In genomic region chr5:120594485-120594884, GRCm38 (mm10) we compare ENCODE assay signal across 29 mouse cellular contexts. TPM values are rescaled to one million over a fixed set of nuclear protein-coding genes. Genes with fewer than 3 reads are reported as not detected.
DNase-seq lines count a peak whose midpoint lies in the region; ATAC-seq and TF ChIP-seq lines count a peak whose summit lies in the region.
"Had no signal": no experiment of that assay in that cellular context is flagged by ENCODE, and none has a peak within 500 bp of the region (broad histone marks: within the 10 kb centered on the region; RNA-seq: fewer than 3 reads in every experiment).

No protein-coding gene starts in this region.

- H3K27ac ChIP-seq in kidney, adult 2 months (ENCODE audit: insufficient read depth, low read depth, low read length), result no peak overlapping the region; the same call in 1 of the 2 replicates
- no peak overlapping the region for H3K27ac ChIP-seq in kidney, embryonic 15.5 days
- H3K27ac ChIP-seq in ES-E14 (ENCODE audit: insufficient read depth, low read depth, low read length, poor library complexity, severe bottlenecking), result no peak overlapping the region
- H3K27ac ChIP-seq in kidney, postnatal 0 days, result no peak overlapping the region
- H3K27ac ChIP-seq: forebrain, embryonic 10.5 days; forebrain, embryonic 13.5 days; heart, adult 2 months; heart, embryonic 10.5 days; heart, embryonic 13.5 days; hindbrain, embryonic 14.5 days had no signal

- no peak overlapping the region for H3K4me2 ChIP-seq in kidney, embryonic 15.5 days
- H3K4me2 ChIP-seq in kidney, postnatal 0 days (ENCODE audit: low read length), result no peak overlapping the region
- H3K4me2 ChIP-seq: forebrain, embryonic 13.5 days; heart, embryonic 13.5 days; hindbrain, embryonic 14.5 days had no signal

- no peaks in the 10 kb centered on the region for H3K9me3 ChIP-seq in kidney, embryonic 15.5 days (replicated peaks)
- H3K9me3 ChIP-seq in ES-E14 (ENCODE audit: control insufficient read depth, insufficient read depth, low read depth, low read length), result no peaks in the 10 kb centered on the region
- H3K9me3 ChIP-seq in kidney, postnatal 0 days (replicated peaks; ENCODE audit: low read length), result no peaks in the 10 kb centered on the region
- H3K9me3 ChIP-seq: forebrain, embryonic 13.5 days; heart, embryonic 10.5 days had no signal

- peak; percentile 84 for DNase-seq in kidney, adult 2 months
- no peak for DNase-seq in ES-E14 (ENCODE audit: low read depth, low spot score)
- DNase-seq in kidney, postnatal 0 days (ENCODE audit: low spot score), result no peak
- peak; percentile 52 to 77 for DNase-seq in kidney, postnatal 36 days
- no peak for DNase-seq in left cerebral cortex, adult 9 months (ENCODE audit: low spot score in 2 of 2)
- DNase-seq: adrenal gland, adult 8-10 months; adrenal gland, postnatal 36 days; cerebellum, adult 18-20 months; cerebellum, adult 9-10 months; cerebellum, postnatal 14 days; gastrocnemius, postnatal 10 days; gastrocnemius, postnatal 36 days; heart, adult 2 months; heart, postnatal 14 days; heart, postnatal 4 days had no signal

- ATAC-seq in kidney, embryonic 15.5 days (replicated peaks; ENCODE audit: low FRiP score), result no peak
- peak; percentile 68 for ATAC-seq in kidney, postnatal 0 days (replicated peaks; ENCODE audit: low FRiP score, low read depth)
- ATAC-seq: activated CD4-positive, CD25-positive, alpha-beta regulatory T cell, adult 4 months; CD4-positive, CD25-positive, alpha-beta regulatory T cell, adult 4 months; forebrain, embryonic 13.5 days; forebrain, embryonic 16.5 days had no signal

- no peaks in the 10 kb centered on the region for H3K27me3 ChIP-seq in kidney, adult 2 months (replicated peaks; ENCODE audit: control insufficient read depth, insufficient read depth, low read length)
- no peaks in the 10 kb centered on the region for H3K27me3 ChIP-seq in kidney, embryonic 15.5 days
- no peaks in the 10 kb centered on the region for H3K27me3 ChIP-seq in kidney, postnatal 0 days (ENCODE audit: insufficient read depth, low read length)
- H3K27me3 ChIP-seq: forebrain, embryonic 13.5 days had no signal

- WGBS in kidney, adult 2 months, result 70% methylated on average over 6 of the region's 6 CpGs
- 83% methylated on average over 6 of the region's 6 CpGs for WGBS in kidney, embryonic 15.5 days
- WGBS in kidney, postnatal 0 days, result 82% methylated on average over 6 of the region's 6 CpGs

- TF ChIP-seq CTCF in kidney, adult 2 months (conservative IDR thresholded peaks at IDR 0.05; ENCODE audit: insufficient read depth, insufficient read length, low read depth, low read length), result no peak
- no peak for TF ChIP-seq CTCF in kidney, postnatal 0 days (IDR thresholded peaks at IDR 0.05; ENCODE audit: low read depth)

- H3K36me3 ChIP-seq in kidney, adult 2 months (ENCODE audit: control insufficient read depth, insufficient read depth, low read length), result no peaks in the 10 kb centered on the region
- H3K36me3 ChIP-seq in kidney, embryonic 15.5 days, result no peaks in the 10 kb centered on the region
- no peaks in the 10 kb centered on the region for H3K36me3 ChIP-seq in ES-E14 (ENCODE audit: control insufficient read depth, insufficient read depth, low read length, poor library complexity, severe bottlenecking)
- H3K36me3 ChIP-seq in kidney, postnatal 0 days (ENCODE audit: insufficient read depth, low read length), result no peaks in the 10 kb centered on the region
- H3K36me3 ChIP-seq: forebrain, embryonic 10.5 days; heart, embryonic 10.5 days; heart, embryonic 13.5 days had no signal

- TF ChIP-seq POLR2A in kidney, adult 2 months (IDR thresholded peaks at IDR 0.05; ENCODE audit: low read depth, low read length), result no peak

- H3K9ac ChIP-seq in kidney, embryonic 15.5 days, result no peak overlapping the region
- no peak overlapping the region for H3K9ac ChIP-seq in ES-E14 (ENCODE audit: insufficient read depth, low read depth, low read length, poor library complexity, severe bottlenecking)
- no peak overlapping the region for H3K9ac ChIP-seq in kidney, postnatal 0 days (ENCODE audit: low read depth, low read length)
- H3K9ac ChIP-seq: forebrain, embryonic 13.5 days; heart, embryonic 13.5 days; hindbrain, embryonic 14.5 days had no signal

- in situ Hi-C loops in ES-E14 (cut with MboI; ENCODE audit: low sequenced_read_pairs in 2 of 2, unreplicated experiment in 2 of 2), result no loop called here

- no peaks in the 10 kb centered on the region for H3K4me1 ChIP-seq in kidney, adult 2 months (ENCODE audit: control insufficient read depth, insufficient read depth, low read length)
- no peaks in the 10 kb centered on the region for H3K4me1 ChIP-seq in kidney, embryonic 15.5 days
- H3K4me1 ChIP-seq in ES-E14 (ENCODE audit: control insufficient read depth in 2 of 2, insufficient read depth in 2 of 2, low read length in 2 of 2, poor library complexity in 1 of 2), result no peaks in the 10 kb centered on the region
- no peaks in the 10 kb centered on the region for H3K4me1 ChIP-seq in kidney, postnatal 0 days (replicated peaks; ENCODE audit: insufficient read depth, low read length)

- no peak overlapping the region for H3K4me3 ChIP-seq in kidney, adult 2 months (ENCODE audit: insufficient read depth, low read depth, low read length)
- H3K4me3 ChIP-seq in kidney, embryonic 15.5 days (replicated peaks), result no peak overlapping the region
- no peak overlapping the region for H3K4me3 ChIP-seq in ES-E14 (ENCODE audit: insufficient read depth in 1 of 2, low read depth in 1 of 2, low read length in 2 of 2, poor library complexity in 1 of 2, severe bottlenecking in 1 of 2)
- no peak overlapping the region for H3K4me3 ChIP-seq in kidney, postnatal 0 days (replicated peaks; ENCODE audit: low read depth, low read length)
- H3K4me3 ChIP-seq: forebrain, embryonic 10.5 days; forebrain, embryonic 13.5 days; heart, adult 2 months; heart, embryonic 10.5 days; heart, embryonic 13.5 days had no signal

TF ChIP-seq in ES-E14, 5 proteins besides CTCF, POLR2A, EP300 and RAD21:
- TF ChIP-seq ZNF384 (IDR thresholded peaks at IDR 0.05; ENCODE audit: low read depth, low read length), result peak; percentile 65; the same call in 1 of the 2 replicates
- no peak for TF ChIP-seq MAFK (IDR thresholded peaks at IDR 0.05; ENCODE audit: insufficient read depth, low read depth, low read length)

RNA-seq across cellular contexts. Expression of gene Iqcd, which starts 5.7 kb away (rescaled TPM):
- polyA plus RNA-seq in kidney, adult 2 months (2012; rRNA removed), result 2.1 and 2.5 TPM in 2 replicates
- polyA plus RNA-seq in kidney, embryonic 15.5 days (2015; fragmentation: Nextera tagmentation; extraction: Ambion mirVana), result 0.82 and 0.90 TPM in 2 replicates
- total RNA-seq in ES-E14 (2012; rRNA removed), result 0.16 TPM in 1 of 2 replicates, not detected in the other
- 1.1 and 1.4 TPM in 2 replicates for polyA plus RNA-seq in kidney, postnatal 0 days (2015; fragmentation: Nextera tagmentation; extraction: Ambion mirVana)
- total RNA-seq: gastrocnemius, adult 18-20 months; granulocyte monocyte progenitor cell, adult 5-6 weeks; heart, adult 2 months; heart, postnatal 4 days had no signal

RNA-seq across cellular contexts. Expression of gene Tpcn1, which starts 6.0 kb away (rescaled TPM):
- 200 and 216 TPM in 2 replicates for polyA plus RNA-seq in kidney, adult 2 months (2012; rRNA removed)
- 32.9 and 36.0 TPM in 2 replicates for polyA plus RNA-seq in kidney, embryonic 15.5 days (2015; fragmentation: Nextera tagmentation; extraction: Ambion mirVana)
- 14.2 and 14.9 TPM in 2 replicates for total RNA-seq in ES-E14 (2012; rRNA removed)
- polyA plus RNA-seq in kidney, postnatal 0 days (2015; fragmentation: Nextera tagmentation; extraction: Ambion mirVana), result 34.6 and 35.4 TPM in 2 replicates

RNA-seq across cellular contexts. Expression of gene Rita1, which starts 17.9 kb away (rescaled TPM):
- polyA plus RNA-seq in kidney, adult 2 months (2012; rRNA removed), result 25.2 and 32.1 TPM in 2 replicates
- polyA plus RNA-seq in kidney, embryonic 15.5 days (2015; fragmentation: Nextera tagmentation; extraction: Ambion mirVana), result 15.3 and 16.1 TPM in 2 replicates
- 20.6 and 23.7 TPM in 2 replicates for total RNA-seq in ES-E14 (2012; rRNA removed)
- 14.3 and 16.3 TPM in 2 replicates for polyA plus RNA-seq in kidney, postnatal 0 days (2015; fragmentation: Nextera tagmentation; extraction: Ambion mirVana)

RNA-seq across cellular contexts. Expression of gene Ddx54, which starts 18.1 kb away (rescaled TPM):
- 29.3 and 31.6 TPM in 2 replicates for polyA plus RNA-seq in kidney, adult 2 months (2012; rRNA removed)
- polyA plus RNA-seq in kidney, embryonic 15.5 days (2015; fragmentation: Nextera tagmentation; extraction: Ambion mirVana), result 47.2 and 52.2 TPM in 2 replicates
- 90.7 and 108 TPM in 2 replicates for total RNA-seq in ES-E14 (2012; rRNA removed)
- polyA plus RNA-seq in kidney, postnatal 0 days (2015; fragmentation: Nextera tagmentation; extraction: Ambion mirVana), result 34.8 and 38.6 TPM in 2 replicates

RNA-seq across cellular contexts. Expression of gene Cfap73, which starts 39.5 kb away (rescaled TPM):
- not detected in 2 replicates for polyA plus RNA-seq in kidney, adult 2 months (2012; rRNA removed)
- polyA plus RNA-seq in kidney, embryonic 15.5 days (2015; fragmentation: Nextera tagmentation; extraction: Ambion mirVana), result not detected in 2 replicates
- not detected in 2 replicates for total RNA-seq in ES-E14 (2012; rRNA removed)
- not detected in 2 replicates for polyA plus RNA-seq in kidney, postnatal 0 days (2015; fragmentation: Nextera tagmentation; extraction: Ambion mirVana)
- total RNA-seq: gastrocnemius, adult 18-20 months; gastrocnemius, postnatal 10 days; gastrocnemius, postnatal 36 days; granulocyte monocyte progenitor cell, adult 5-6 weeks; heart, adult 2 months; heart, postnatal 14 days; heart, postnatal 4 days had no signal
- polyA plus RNA-seq: activated CD4-positive, CD25-positive, alpha-beta regulatory T cell, adult 4 months; C2C12; CD4-positive, CD25-positive, alpha-beta regulatory T cell, adult 4 months; embryonic facial prominence, embryonic 11.5 days; forebrain, embryonic 10.5 days; forebrain, embryonic 13.5 days; heart, embryonic 13.5 days; heart, embryonic 16.5 days had no signal

Comparison
In these comparisons a context has a peak if more than half of its experiments do, and no peak if none do; other contexts are left out.
1. DNase-seq: peak in kidney, adult 2 months (single experiment) and kidney, postnatal 36 days (2 of 2); none in ES-E14 (single experiment), kidney, postnatal 0 days (single experiment) and left cerebral cortex, adult 9 months (0 of 2).